Mouse (Mus musculus): ENCODE results near the gene Hexb. TPM values are rescaled to one million over a fixed set of nuclear protein-coding genes. Genes with fewer than 3 reads are reported as not detected.

Hexb gene
- polyA plus RNA-seq (2021; fragmentation: Nextera tagmentation): 318 and 348 TPM in 2 replicates
- long read RNA-seq, experiment 1, transcript Hexb-201 (14 exons, 1,905 nt): major isoform, 862 of 906 reads
- long read RNA-seq, experiment 1, partial matches to known transcripts: 27 of 906 reads
- long read RNA-seq, experiment 1, other reads (novel, unspliced or antisense): 17 of 906 reads
- long read RNA-seq, experiment 2, transcript Hexb-201 (14 exons, 1,905 nt): major isoform, 1,486 of 1,532 reads
- long read RNA-seq, experiment 2, partial matches to known transcripts: 8 of 1,532 reads
- long read RNA-seq, experiment 2, other reads (novel, unspliced or antisense): 38 of 1,532 reads

GRCm38 (mm10) chr13:97197932-97198562, at the start of gene Hexb:
TSS of gene Hexb (minus strand) at chr13:97198357.

GRCm38 (mm10) chr13:97240965-97241786, 43.0 kb upstream of the Hexb start, which contains the start of gene Enc1:
TSS of gene Enc1 (plus strand) at chr13:97241105.

GRCm38 (mm10) chr13:97137466-97138400, 60.4 kb downstream of the Hexb start, which contains the start of the genes Gfm2 and Nsa2:
TSS of gene Gfm2 (plus strand) at chr13:97137937.
TSS of gene Nsa2 (minus strand) at chr13:97137937.

Other genes starting within 250 kb of the Hexb start
- not detected in 2 replicates for gene 1700029F12Rik, start 164.0 kb downstream of the Hexb start, polyA plus RNA-seq (2021; fragmentation: Nextera tagmentation)
- 10.2 and 12.4 TPM in 2 replicates for gene Fam169a, start 131.1 kb downstream of the Hexb start, polyA plus RNA-seq (2021; fragmentation: Nextera tagmentation)
- gene Gm6169, start 99.1 kb downstream of the Hexb start, polyA plus RNA-seq (2021; fragmentation: Nextera tagmentation): not detected in 2 replicates
- 8.7 and 10.1 TPM in 2 replicates for gene Gfm2, start 60.4 kb downstream of the Hexb start, polyA plus RNA-seq (2021; fragmentation: Nextera tagmentation)
- 33.9 and 36.0 TPM in 2 replicates for gene Nsa2, start 60.4 kb downstream of the Hexb start, polyA plus RNA-seq (2021; fragmentation: Nextera tagmentation)
- gene Enc1, start 42.7 kb upstream of the Hexb start, polyA plus RNA-seq (2021; fragmentation: Nextera tagmentation): 72.0 and 102 TPM in 2 replicates